Mouse (Mus musculus) brain, embryonic 14.5 days (tissue): ENCODE data around the gene Cdk14. TPM values are rescaled to one million over a fixed set of nuclear protein-coding genes. Genes with fewer than 3 reads are reported as not detected.

Source experiments
- DNase-seq: peaks from one replicate; pipeline ENCODE4 v3.0.0-alpha.2; 2011; ENCODE audit warnings: low read depth
- CTCF ChIP-seq: fragments of 200-500 bp; IDR thresholded peaks from 2 replicates; pipeline ENCODE4 v1.5.1; 2012; ENCODE audit warnings: inconsistent platforms, mild to moderate bottlenecking, moderate library complexity, borderline replicate concordance; ENCODE audit not compliant: insufficient read depth, insufficient read length; ENCODE audit errors: extremely low read depth
- POLR2A ChIP-seq: fragments of 200-500 bp; IDR thresholded peaks from 2 replicates; pipeline ENCODE4 v1.6.1; 2012; ENCODE audit warnings: mild to moderate bottlenecking, inconsistent platforms, borderline replicate concordance; ENCODE audit not compliant: poor library complexity, insufficient read depth, insufficient read length, severe bottlenecking; ENCODE audit errors: extremely low read depth
- polyA plus RNA-seq: library from polyadenylated mRNA; depleted of rRNA; stranded (reverse); fragments of >200 nt; gene quantifications from 2 replicates; pipeline ENCODE4 v1.2.3, GENCODE M21; 2012

Gene Cdk14
- polyA plus RNA-seq, 1 experiment = 33.3 TPM

DNA sequence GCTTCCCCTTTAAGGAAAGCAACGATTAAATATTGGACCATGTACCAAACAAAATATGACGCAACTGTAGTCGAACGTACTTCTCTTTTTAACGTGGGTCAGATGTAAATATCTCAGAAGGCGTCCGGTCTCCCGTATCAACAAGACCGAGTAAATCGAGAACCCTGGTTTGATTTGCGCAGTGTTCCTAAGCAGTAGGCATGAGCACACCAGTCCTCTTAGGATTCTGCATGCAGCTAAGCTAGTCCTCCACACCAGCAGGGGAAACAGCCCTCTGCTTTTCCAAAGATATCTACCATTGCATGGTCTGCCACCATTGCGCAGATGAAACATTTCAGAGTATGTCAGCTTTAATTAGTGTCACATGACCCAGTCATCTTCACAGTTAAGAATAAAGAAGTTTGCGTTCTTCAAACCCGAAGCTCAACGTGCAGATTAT is 543.4 kb downstream of the Cdk14 start:
- TF ChIP-seq CTCF = peak; percentile 10; the same call in 1 of the 2 replicates
- TF ChIP-seq POLR2A = no peak
- no peak for DNase-seq

DNA sequence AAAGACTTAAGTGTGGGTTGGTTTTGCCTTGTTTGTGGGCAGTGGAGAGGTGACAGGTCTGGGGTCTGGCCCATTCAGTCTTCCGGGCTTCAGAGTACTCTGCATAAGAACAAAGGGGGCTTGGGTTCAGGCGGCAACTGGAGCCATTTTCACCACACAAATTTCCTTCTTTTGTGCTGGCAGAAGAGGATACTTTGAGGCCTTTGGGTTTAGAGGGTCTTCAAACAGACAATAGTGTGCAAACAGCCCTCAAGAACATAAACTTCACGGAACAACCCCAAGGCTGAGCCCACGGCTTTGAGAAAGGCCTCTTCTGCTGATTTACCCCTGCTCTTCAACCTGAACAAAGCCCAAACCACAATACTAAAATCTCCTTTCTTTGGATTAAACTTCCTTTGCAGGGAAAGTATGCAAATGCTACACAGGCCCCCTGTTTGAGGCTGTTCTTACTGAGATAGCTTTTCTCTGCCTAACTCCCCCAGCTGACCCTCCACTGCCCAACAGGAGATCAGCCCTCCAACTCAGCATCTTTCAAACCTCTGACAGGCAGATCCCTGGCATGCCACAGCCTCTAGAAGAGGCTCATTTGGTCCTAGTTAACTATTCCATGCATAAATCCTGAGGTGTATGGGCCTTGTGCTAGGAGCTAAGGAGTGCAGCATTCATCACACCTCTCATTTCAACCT is 549.9 kb downstream of the Cdk14 start:
- TF ChIP-seq POLR2A = no peak
- DNase-seq = peak; percentile 58

DNA sequence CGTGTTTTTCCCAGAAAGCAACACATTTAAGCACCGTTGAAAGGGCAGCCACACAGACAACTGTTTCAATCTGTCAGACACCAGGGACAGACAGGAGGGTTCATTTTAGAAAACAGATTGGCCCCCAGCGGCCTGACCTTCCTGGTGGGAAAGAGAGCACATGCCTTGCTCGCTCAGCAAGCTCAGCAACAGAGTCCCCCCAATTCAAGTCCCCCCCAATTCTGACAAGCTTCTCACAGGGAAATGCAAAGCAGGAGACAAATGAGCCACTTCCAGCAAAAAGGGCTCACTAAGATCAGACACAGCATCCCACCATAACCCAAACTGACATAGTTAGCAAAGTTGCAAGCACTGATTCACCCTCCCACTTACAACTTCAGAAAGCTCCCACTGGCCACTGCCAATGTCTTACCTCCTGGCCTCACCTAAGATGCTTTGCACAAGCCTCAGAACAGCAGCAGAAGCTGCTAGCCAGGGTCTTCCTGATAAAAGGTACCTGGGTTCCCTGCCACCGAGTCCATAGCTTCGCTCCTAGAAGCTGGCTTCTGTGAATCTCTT is 551.5 kb downstream of the Cdk14 start:
- TF ChIP-seq POLR2A = no peak
- no peak for TF ChIP-seq CTCF

DNA sequence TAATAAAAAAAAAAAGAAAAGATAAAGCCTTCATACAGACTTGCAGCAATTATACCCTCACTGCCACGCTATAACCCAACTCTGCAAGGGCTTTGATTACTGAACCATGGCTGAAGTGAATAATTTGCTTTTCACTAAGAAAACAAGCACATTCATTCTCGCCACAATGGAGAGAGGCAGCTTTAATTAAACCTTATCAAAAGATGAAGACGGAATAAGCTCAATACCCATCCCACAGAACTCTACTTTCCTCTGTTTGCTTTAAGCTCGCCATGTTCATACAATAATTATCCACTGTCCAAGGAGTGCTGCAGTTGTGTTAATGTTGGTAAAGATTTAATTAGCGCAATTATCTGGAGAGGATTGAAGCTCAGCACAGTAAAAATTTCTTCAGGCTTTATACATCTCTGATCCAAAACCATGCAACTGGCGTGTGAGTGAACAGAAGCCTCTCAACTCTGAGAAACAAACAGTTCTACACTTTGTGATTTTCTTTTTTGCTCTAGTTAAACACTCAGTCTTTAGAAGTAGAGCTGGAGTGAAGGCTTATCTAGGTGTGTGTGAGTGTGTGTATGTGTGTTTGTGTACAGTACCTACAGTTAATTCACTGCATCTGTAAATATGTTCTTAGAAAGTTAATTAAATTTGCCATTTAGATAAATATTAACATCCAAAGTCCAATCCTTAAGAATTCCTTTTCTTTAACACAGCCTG is 552.1 kb downstream of the Cdk14 start:
- TF ChIP-seq CTCF (no peak), POLR2A (no peak)
- DNase-seq = peak; percentile 93

More for the DNA sequence above, 551.5 kb downstream of the Cdk14 start:
- peak; percentile 71 for DNase-seq

DNA sequence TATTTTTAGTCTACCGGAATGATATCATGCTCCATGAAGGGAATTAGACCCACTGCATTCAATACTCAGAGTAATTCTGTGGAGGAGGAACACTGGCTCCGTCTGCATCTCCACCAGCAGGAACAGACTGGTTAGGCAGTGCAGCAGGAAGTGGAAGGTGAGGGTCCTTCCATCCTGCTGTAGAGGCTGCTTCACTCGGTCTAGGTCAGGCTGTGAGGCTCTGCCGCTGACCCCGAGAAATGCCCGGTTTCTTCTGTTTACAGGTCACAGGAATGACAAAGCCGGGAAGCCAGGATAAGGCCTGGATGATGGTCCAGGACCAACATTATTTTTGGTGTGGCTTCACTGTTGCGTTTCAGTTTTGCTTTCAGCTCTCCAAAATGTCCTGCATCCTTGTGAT is 553.2 kb downstream of the Cdk14 start:
- no peak for DNase-seq
- TF ChIP-seq POLR2A = no peak
- no peak for TF ChIP-seq CTCF

DNA sequence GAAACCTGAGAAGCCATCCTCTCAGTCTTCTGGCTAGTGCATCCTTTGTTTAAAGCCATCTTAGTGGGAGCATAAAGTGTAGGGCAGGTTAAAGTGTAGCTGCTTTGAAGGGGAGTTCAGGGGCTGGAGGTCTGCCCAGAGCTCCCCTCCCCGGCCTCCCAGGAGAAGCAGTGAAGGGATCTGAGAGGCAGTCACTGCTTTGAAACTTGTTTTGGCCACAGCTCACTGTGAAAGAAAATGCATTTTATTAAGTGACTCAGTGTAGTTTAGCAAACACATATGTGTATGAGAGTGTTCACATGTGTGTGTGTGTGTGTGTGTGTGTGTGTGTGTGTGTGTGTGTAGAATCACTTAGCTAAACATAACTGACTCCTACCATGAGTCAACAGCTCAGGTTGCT is 554.0 kb downstream of the Cdk14 start:
- peak; percentile 72 for DNase-seq
- no peak for TF ChIP-seq CTCF
- TF ChIP-seq POLR2A = no peak

DNA sequence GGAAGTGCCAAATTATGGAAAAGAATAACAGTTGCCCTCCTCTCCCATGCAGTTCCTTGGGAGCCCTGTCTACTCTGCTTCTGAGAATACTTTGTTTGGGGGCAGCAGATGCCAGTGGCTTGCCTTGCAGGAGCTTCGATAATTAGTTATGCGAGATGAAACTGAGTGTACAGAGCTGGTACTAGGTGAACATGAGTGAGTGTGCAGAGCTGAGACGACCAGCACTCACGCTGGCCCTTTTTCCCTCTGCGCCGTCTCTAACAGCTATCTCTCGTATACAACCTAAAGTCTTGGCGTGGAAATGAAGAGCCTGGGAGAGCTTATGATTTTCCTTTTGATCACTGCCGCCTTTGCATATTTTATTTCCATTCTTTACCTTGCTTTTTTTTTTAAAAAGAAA is 558.5 kb downstream of the Cdk14 start:
- DNase-seq = peak; percentile 70

DNA sequence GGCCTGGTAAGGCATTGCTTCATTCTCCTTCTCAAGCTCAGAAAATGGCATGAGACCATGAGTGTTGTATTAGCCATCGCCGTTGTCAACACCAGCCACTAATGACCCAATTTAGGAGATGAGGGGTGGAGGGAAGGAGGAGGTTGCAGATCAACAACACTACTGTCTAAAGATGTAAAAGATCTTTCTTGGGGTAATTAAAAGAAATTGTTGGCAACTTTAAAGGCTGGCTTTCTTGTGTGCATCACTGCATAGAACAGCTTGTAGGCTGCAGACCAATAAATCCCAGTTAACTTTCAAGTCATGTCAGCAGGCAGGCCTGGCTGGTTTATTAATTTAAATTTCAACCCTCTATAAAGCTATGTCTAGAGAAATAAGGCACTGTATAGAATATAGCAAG is 559.0 kb downstream of the Cdk14 start:
- TF ChIP-seq CTCF (no peak), POLR2A (no peak)
- peak; percentile 80 for DNase-seq

More for the DNA sequence above, 558.5 kb downstream of the Cdk14 start:
- TF ChIP-seq POLR2A (no peak), CTCF (no peak)

DNA sequence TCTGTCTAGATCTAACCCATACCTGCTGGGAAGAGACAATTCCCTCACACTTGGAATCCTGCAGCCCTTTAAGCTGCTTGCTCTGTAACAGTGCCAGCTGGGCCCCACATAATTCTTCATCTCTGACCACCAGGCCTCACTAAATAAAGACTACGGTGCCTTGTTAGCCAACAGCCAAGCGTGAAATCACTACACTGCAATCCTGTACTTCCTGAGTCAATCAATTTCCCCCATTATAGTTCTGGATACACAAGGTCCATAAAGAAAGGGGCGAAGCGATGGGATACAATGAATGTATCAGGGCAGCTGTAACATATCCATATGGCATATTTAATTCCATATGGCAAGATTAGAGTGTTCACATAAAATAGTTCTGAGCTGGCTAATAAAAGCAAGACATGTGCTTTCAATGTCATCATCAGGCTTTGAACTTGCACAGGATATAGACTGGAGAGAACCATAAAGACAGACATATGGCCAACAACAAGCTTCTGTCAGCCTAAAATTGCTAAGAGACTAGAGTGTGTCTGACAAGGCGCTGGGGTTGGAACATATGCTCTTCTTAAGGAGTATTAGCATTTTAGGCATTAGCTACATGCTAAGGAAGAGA is 562.0 kb downstream of the Cdk14 start:
- DNase-seq = peak; percentile 92
- TF ChIP-seq CTCF = no peak
- no peak for TF ChIP-seq POLR2A

DNA sequence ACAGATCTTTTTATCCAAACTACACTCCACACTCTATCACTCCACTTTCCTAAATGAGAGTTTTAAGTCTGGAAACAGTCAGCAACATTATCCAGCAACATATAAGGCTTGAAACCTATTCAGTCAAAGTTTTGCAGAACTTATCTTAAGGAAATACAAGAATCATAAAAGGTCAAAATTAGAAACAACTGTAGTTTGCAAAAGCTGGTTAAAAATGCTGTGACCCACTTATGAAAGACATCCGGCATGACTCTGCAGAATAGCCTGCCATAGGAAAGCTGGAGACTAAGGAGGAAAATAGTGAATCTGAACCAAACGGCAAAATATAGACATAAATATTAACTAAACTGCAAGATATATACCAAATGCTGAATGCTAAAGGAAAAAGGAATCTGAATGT is 566.6 kb downstream of the Cdk14 start:
- TF ChIP-seq POLR2A (no peak), CTCF (no peak)
- no peak for DNase-seq

DNA sequence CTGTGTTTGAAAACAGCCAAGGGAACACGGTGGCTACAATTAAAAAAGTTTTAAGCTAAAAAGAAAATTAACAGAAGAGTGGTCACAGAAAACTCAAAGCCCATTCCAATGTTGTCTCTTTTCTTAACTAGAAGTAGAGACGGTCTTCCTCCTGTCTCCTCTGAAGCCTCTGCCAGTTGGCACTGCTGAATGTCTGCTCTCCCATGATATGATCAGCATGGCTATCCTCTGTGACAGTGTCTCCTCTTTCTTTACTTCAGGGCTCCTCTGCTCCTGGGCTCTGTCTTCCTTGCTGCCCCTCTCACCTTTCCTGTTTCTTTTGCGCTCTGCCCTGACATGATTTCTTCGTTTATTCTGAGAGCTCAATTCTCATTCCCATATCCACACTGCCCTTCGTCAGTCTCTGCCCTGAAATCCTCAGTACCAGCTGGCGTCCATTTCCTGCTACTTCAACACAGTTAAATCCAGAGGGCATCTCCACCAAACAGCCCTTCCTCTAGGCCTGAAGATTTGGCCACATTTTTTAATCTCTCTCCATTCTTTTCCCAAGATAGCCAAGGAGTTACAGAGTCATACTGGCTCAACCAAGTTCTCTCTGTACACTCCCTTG is 567.3 kb downstream of the Cdk14 start:
- TF ChIP-seq POLR2A (no peak), CTCF (no peak)
- DNase-seq = no peak
